Mouse (Mus musculus) midbrain, embryonic 15.5 days (tissue): ENCODE data around the gene Cpa4. TPM values are rescaled to one million over a fixed set of nuclear protein-coding genes. Genes with fewer than 3 reads are reported as not detected.
A peak's percentile ranks its signal among the peaks of the same experiment; 100 is the strongest.

Experiments
- ATAC-seq: fragments of 200-750 bp; cut with Nextera tagmentation; replicated peaks from 2 replicates; pipeline ENCODE4 v1.8.0; 2017; ENCODE audit warnings: moderate TSS enrichment
- H3K27ac ChIP-seq: fragments of 300-500 bp; sonication (generic); 2 replicates; pipeline ENCODE4 v1.5.1; 2015; ENCODE audit warnings: mild to moderate bottlenecking, inconsistent platforms
- H3K27me3 ChIP-seq: fragments of 300-500 bp; sonication (generic); replicated peaks from 2 replicates; pipeline ENCODE4 v1.6.1; 2015; ENCODE audit warnings: inconsistent platforms
- H3K36me3 ChIP-seq: fragments of 300-500 bp; sonication (generic); replicated peaks from 2 replicates; pipeline ENCODE4 v1.6.1; 2015; ENCODE audit warnings: inconsistent platforms
- H3K4me1 ChIP-seq: fragments of 300-500 bp; sonication (generic); 2 replicates; pipeline ENCODE4 v1.6.1; 2015; ENCODE audit warnings: inconsistent platforms
- H3K4me2 ChIP-seq: fragments of 300-500 bp; sonication (generic); 2 replicates; pipeline ENCODE4 v1.6.1; 2015; ENCODE audit warnings: inconsistent platforms, mild to moderate bottlenecking, moderate library complexity
- H3K4me3 ChIP-seq: fragments of 300-500 bp; sonication (generic); 2 replicates; pipeline ENCODE4 v1.5.1; 2015; ENCODE audit warnings: mild to moderate bottlenecking, inconsistent platforms
- H3K9ac ChIP-seq: fragments of 300-500 bp; sonication (generic); 2 replicates; pipeline ENCODE4 v1.6.1; 2015; ENCODE audit warnings: mild to moderate bottlenecking, inconsistent platforms
- H3K9me3 ChIP-seq: fragments of 300-500 bp; sonication (generic); 2 replicates; pipeline ENCODE4 v1.6.1; 2016; ENCODE audit warnings: inconsistent platforms
- WGBS: fragments of 180-500 bp; shearing (Covaris S2); methylation state at CpG from one replicate; pipeline ENCODE4 v1.1.7; 2015; ENCODE audit warnings: mixed read lengths; 5-methylcytosine and 5-hydroxymethylcytosine counted together
- polyA plus RNA-seq: library from polyadenylated mRNA; unstranded; fragments of >200 nt; fragmentation: Nextera tagmentation; extraction: Ambion mirVana; gene quantifications from 2 replicates; pipeline ENCODE4 v1.2.1, GENCODE M21; 2015

Cpa4 gene
- 1.0 and 1.5 TPM in 2 replicates for polyA plus RNA-seq

DNA sequence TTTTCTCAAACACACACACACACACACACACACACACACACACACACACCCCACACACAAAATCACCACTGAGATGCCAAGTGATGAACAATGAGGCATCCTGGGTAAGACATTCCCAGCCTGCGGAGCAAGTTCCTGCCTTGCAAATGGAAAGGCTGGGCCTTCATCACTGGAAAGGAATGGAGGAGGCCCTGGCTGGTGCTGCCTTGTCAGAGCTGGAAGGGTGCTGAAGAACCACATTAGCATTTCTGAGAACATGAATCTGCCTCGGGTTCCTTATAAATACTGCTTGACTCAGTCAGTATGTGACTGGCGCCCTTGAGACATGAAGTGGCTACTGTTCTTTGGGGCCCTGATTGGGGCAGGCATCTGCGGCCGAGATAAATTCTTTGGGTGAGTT lies at the start of gene Cpa4:
TSS of gene Cpa4 (plus strand) at position 301 of the 400 bp plus-strand sequence.
- no peaks in the 10 kb centered on the region for H3K27me3 ChIP-seq
- peaks cover 9% of the 10 kb centered on the region for H3K4me1 ChIP-seq
- 67% methylated on average over 5 of the region's 5 CpGs for WGBS
- no peak within 1 kb of the TSS for H3K9ac ChIP-seq
- no peak within 1 kb of the TSS for H3K4me2 ChIP-seq
- H3K9me3 ChIP-seq: no peaks in the 10 kb centered on the region
- H3K4me3 ChIP-seq: no peak within 1 kb of the TSS
- no peak for ATAC-seq
- no peaks in the 10 kb centered on the region for H3K36me3 ChIP-seq
- no peak within 1 kb of the TSS for H3K27ac ChIP-seq

DNA sequence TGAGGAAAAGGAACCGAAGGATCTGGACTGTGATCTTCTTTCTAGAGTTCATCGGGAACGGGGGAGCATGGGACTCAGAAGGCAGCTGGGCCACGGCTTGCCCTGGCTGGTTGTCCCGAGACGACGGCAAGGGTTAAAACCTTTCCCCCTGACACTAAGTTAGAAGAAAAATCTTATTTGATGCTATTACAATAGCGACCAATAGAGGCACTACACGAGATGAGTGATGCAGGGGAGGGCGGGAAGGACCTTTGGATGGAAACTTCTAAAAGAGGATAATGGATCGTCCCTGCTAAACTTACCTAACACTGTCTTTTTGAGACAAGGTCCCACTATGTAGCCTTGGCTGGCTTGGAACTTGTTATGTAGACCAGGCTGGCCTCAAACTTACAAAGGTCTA lies 47.8 kb upstream of the Cpa4 start:
- H3K4me2 ChIP-seq: no peak overlapping the region
- H3K27ac ChIP-seq: no peak overlapping the region
- H3K36me3 ChIP-seq: no peaks in the 10 kb centered on the region
- 66% methylated on average over 11 of the region's 11 CpGs for WGBS
- H3K4me1 ChIP-seq: peaks cover 4% of the 10 kb centered on the region; the same call in 1 of the 2 replicates
- ATAC-seq: no peak
- no peaks in the 10 kb centered on the region for H3K9me3 ChIP-seq
- no peaks in the 10 kb centered on the region for H3K27me3 ChIP-seq
- H3K9ac ChIP-seq: no peak overlapping the region
- no peak overlapping the region for H3K4me3 ChIP-seq

DNA sequence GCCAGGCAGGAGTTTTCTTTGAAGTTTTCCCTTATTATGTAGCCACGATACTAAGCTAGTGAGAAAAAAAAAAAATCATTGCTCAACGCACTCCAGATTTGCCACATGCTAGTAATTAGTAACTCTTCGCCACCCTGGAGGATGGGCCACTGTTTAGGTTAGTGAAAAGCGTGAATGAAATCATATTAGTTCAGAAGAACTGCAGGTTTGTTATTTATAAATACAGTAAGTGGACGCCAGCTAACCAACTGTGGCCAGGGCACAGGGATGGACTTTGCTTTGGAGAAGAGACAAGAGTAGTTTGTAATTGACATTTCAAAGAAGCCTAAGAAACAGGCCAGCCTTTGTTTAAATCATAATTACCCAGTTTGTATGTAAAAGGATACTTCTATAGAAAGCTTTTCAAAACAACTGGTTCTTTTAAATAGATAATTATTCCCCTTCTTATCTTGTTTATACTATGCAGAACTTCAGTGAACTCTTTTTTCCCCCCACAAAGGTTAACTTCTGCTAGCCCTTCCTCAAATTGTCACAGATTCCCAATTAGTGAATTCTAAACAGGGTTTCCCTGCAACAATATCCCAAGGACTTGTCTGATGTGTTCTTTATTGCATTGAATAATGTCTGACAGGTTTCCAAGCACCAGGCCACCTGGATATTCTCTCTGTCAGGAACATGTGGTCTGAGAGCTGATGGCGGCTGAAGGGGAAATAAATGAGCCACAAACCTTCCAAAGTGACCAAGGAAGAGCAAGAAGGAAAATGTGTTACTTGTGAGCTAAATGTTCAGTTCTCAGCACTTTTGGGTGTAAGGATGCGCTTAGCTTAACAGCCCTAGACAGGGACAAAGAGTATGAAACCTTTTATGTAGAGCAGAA lies 42.5 kb upstream of the Cpa4 start:
- Histone ChIP-seq H3K9ac (no peak overlapping the region), H3K9me3 (no peaks in the 10 kb centered on the region), H3K4me1 (peaks cover 22% of the 10 kb centered on the region), H3K4me2 (no peak overlapping the region), H3K36me3 (no peaks in the 10 kb centered on the region), H3K4me3 (no peak overlapping the region), H3K27me3 (no peaks in the 10 kb centered on the region), H3K27ac (peak overlapping the region; percentile 11; the same call in 1 of the 2 replicates)
- ATAC-seq: no peak
- WGBS: 53% methylated on average over 7 of the region's 7 CpGs

DNA sequence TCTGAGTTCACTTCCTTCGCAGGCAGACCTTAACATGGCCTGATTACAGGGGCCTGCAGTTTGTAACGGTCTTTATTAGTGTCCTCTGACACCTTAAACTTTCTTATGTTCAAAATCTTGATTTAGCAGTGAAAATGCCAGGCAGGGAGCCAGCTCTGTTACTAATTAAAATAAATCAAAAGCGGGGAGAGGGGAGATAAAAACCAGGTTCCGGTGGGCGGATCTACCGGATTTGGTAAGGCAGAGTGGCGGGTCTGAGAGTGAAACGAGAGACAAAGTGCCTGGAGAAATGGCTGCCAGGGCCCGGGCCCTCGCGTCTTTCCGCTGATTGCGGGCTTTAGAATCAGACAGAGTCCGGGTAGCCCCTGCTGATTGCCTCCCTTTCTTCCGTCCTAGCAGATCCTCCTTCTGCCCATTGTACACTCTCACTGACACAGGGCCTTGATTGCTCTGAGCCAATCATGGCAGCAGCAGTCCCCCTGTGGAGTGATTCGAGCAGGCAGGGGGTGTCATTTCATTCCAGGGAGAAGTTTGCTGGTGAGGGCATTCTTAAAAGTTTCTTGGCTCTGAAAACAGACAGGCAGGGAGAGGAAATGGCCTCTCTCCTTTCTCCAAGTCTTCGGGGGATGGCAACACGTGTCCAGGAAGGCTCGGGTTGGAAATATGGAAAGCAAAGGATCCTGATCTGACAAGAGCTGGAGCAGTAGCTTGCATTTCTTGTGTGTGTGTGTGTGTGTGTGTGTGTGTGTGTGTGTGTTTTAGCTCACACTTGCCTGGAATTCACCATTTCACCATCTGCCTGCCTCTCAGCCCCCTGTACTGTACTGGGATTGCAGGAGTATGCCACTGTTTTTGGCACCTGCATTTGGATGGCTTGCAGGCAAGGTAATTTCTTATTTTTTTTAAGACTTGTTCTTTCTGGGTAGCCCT lies 41.3 kb upstream of the Cpa4 start:
- Histone ChIP-seq H3K4me2 (peak overlapping the region; percentile 40), H3K4me3 (no peak overlapping the region; the same call in 1 of the 2 replicates), H3K9me3 (no peaks in the 10 kb centered on the region), H3K4me1 (peaks cover 22% of the 10 kb centered on the region), H3K9ac (no peak overlapping the region), H3K27me3 (no peaks in the 10 kb centered on the region), H3K27ac (peak overlapping the region; percentile 77), H3K36me3 (no peaks in the 10 kb centered on the region)
- WGBS: 9% methylated on average over 19 of the region's 19 CpGs
- ATAC-seq: peak; percentile 66; the same call in 1 of the 2 replicates

DNA sequence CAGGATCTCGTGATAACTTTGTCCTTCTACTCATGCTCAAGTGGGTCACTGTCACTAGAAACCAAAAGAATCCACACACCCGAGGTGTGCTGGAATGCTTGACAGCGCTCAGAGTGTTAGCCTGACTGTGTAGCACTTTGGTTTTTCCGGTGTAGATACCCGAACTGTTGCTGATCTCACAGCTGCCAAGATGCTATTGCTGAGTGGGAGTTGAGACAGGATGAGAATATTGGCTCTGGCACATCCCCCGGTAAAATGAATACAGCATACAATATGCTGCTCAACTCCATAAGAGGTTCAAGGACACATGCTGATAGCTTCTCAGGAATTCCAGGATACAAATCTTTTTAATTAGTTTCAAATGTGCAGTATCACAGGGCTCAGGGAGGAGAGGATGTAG lies 39.4 kb upstream of the Cpa4 start:
- H3K4me2 ChIP-seq: no peak overlapping the region
- no peak overlapping the region for H3K4me3 ChIP-seq
- ATAC-seq: no peak
- H3K27ac ChIP-seq: no peak overlapping the region
- no peaks in the 10 kb centered on the region for H3K27me3 ChIP-seq
- H3K36me3 ChIP-seq: no peaks in the 10 kb centered on the region
- H3K9ac ChIP-seq: no peak overlapping the region
- 78% methylated on average over 6 of the region's 6 CpGs for WGBS
- no peaks in the 10 kb centered on the region for H3K9me3 ChIP-seq
- peaks cover 22% of the 10 kb centered on the region for H3K4me1 ChIP-seq

DNA sequence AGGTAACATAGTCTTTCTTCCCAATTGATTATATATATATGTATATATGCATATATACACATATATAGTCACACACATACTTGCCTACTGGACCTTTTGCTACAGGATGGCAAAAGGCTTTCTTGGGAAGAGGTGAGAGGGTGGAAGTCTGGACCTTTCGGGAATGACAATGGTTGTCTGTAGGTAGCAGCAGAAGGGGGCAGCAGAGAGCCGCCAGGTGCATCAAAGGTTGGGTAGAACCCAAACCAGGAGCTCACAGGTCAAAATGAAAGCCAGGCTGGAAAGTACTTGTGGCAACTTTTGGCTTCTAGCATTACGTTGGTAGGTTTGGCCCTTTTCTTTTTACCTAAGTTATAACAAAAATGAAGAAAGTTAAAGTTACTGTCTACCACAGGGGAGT lies 32.8 kb upstream of the Cpa4 start:
- Histone ChIP-seq H3K4me1 (no peaks in the 10 kb centered on the region), H3K4me2 (no peak overlapping the region), H3K9me3 (no peaks in the 10 kb centered on the region), H3K27me3 (no peaks in the 10 kb centered on the region), H3K27ac (no peak overlapping the region), H3K9ac (no peak overlapping the region), H3K36me3 (no peaks in the 10 kb centered on the region), H3K4me3 (no peak overlapping the region)
- ATAC-seq: no peak
- WGBS: 50% methylated on average over 3 of the region's 3 CpGs

DNA sequence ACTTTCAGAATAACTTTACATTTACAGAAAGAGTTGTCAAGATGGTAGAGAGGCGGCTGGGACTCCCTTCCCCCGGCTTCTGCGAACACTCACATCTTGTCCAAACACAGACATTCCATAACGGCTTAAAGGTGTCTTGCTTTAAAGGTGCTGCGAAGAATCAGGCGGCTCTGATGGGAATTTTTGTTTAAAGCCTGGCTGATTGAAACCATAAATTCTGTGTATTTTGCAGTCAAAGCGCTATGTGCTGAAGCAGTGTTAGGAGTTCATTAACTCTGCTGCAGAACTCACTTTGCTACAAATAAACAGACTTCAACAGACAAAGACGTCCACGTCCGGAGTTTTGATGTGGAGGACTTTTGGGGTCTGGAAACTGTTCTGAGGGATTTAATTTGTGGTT lies 29.9 kb upstream of the Cpa4 start:
- Histone ChIP-seq H3K4me1 (peaks cover 3% of the 10 kb centered on the region), H3K27ac (no peak overlapping the region), H3K27me3 (no peaks in the 10 kb centered on the region), H3K4me3 (no peak overlapping the region), H3K9ac (no peak overlapping the region), H3K9me3 (no peaks in the 10 kb centered on the region), H3K4me2 (no peak overlapping the region), H3K36me3 (no peaks in the 10 kb centered on the region)
- 67% methylated on average over 10 of the region's 10 CpGs for WGBS
- ATAC-seq: no peak

DNA sequence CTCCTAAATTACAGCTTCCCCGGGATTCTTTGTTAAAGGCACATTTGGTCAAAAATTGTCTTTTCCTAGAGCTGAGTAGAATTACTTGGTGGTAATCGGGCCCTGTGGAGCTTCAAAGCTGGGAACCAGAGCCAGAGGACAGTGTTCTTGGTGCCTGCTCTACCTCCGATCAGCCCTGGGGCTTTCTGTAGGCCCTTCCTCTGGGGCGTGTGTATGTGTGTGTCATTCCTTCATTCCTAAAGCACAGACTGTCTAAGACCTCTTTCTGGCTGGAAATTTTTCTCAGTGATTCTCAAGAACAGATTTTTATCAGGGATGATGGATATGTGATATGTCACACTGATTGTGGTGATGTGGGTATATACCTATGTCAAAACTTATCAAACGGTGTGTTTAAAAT lies 29.4 kb upstream of the Cpa4 start:
- Histone ChIP-seq H3K36me3 (no peaks in the 10 kb centered on the region), H3K4me1 (peaks cover 9% of the 10 kb centered on the region), H3K9me3 (no peaks in the 10 kb centered on the region), H3K27me3 (no peaks in the 10 kb centered on the region), H3K9ac (no peak overlapping the region), H3K4me3 (no peak overlapping the region), H3K4me2 (no peak overlapping the region), H3K27ac (no peak overlapping the region)
- 84% methylated on average over 5 of the region's 5 CpGs for WGBS
- ATAC-seq: no peak

DNA sequence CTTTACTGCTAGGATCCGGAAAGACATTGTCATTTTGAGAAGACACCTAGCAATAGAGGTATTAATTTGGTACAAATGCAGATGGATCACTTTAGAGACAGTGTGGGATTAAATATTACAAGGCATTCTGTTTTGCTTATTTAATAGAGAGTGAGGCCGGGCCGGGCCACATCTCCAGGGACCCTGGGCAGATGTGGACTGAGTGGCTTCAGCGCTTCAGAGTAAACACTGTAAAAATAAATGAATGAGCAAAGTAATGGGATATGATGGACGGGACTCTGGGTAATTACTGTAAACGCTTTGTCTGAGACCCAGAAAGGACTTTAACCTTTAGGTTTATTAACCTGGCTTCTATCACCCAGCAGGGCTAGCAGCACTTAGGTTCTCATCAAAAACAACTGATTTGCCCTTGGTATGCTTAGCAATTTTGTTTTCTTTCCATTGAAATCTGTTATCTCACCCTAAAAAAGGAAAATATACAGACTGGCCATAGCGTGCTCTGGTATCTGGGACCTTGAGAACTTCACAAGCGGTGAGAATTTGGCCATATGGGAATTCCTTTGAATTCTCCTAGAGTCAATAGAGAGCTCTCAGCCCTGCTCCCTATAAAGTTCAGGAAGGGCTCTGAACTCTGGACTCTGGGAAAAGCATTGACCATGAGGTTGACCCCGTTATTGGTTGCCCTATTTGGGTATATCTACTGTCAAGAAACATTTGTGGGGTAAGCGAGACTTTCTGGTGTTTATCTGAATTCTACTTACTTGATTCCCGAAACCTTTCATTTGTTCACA lies 27.0 kb upstream of the Cpa4 start, which contains the start of gene Cpa2:
TSS of gene Cpa2 (plus strand) at position 574 of the 791 bp plus-strand sequence.
- Histone ChIP-seq H3K4me3 (no peak within 1 kb of the TSS), H3K9ac (no peak within 1 kb of the TSS), H3K36me3 (no peaks in the 10 kb centered on the region), H3K9me3 (no peaks in the 10 kb centered on the region), H3K4me1 (peaks cover 19% of the 10 kb centered on the region), H3K4me2 (no peak within 1 kb of the TSS), H3K27ac (no peak within 1 kb of the TSS), H3K27me3 (no peaks in the 10 kb centered on the region)
- ATAC-seq: no peak
- 84% methylated on average over 11 of the region's 11 CpGs for WGBS

DNA sequence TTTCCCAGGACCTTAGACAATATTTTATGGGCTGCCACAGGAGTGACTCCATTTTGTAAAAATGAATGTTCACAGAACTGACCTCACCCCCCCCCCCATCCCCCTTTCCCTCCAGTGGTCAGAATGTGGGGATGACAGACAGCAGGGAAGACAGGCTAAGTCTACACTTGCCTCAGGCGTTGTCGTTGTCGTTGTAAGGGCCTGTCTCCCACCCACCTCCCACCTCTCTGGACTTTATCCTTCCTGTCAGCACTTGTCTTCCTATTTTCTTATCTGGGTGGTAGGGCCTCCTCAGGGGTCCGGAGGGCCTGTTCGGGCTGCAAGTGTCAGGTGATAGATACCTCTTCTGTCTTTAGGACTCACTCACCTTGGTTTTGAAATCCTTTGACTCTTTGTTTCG lies 25.9 kb upstream of the Cpa4 start:
- ATAC-seq: no peak
- 86% methylated on average over 6 of the region's 6 CpGs for WGBS
- H3K36me3 ChIP-seq: no peaks in the 10 kb centered on the region
- H3K9ac ChIP-seq: no peak overlapping the region
- no peak overlapping the region for H3K4me3 ChIP-seq
- no peaks in the 10 kb centered on the region for H3K9me3 ChIP-seq
- peaks cover 30% of the 10 kb centered on the region for H3K4me1 ChIP-seq
- H3K4me2 ChIP-seq: no peak overlapping the region
- no peaks in the 10 kb centered on the region for H3K27me3 ChIP-seq
- no peak overlapping the region for H3K27ac ChIP-seq

DNA sequence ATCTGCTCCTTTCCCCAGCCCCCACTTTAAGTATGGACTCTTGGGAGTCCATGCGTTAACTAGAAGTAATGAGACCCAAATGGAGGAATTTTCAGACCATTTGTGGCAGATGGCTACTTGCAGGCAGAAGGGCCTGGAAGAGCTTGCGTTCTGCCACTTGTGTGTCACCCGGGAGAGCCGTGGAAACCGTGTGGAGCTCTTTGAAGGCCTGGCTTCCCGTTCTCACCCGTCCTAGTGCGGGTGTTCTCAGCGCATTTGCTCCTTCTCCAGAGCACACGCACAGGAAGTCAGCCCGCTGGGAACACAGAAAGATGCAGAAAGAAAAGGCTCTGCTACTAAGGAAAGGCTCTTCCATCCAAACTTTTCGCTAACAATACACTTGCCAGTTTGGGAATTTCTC lies 25.1 kb upstream of the Cpa4 start:
- no peaks in the 10 kb centered on the region for H3K36me3 ChIP-seq

DNA sequence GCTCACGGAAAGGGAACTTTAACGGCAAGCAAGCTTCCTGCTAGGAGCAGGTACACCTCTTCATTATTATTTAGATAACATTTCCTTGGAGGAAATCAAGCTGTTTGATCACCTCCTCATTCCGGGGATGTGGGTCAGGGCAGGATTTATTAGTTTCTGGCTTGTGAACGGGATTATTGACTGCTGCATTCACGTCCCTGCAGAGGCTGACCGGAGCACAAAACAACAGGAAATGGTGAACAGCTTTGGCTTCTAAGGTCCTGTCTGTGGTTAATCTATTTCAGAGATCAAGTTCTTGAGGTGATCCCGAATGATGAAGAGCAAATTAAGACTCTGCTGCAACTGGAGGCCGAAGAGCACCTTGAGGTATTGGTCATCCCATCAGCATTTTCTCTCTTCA lies 24.3 kb upstream of the Cpa4 start:
- no peaks in the 10 kb centered on the region for H3K36me3 ChIP-seq
- H3K4me2 ChIP-seq: no peak overlapping the region
- ATAC-seq: no peak
- peaks cover 41% of the 10 kb centered on the region for H3K4me1 ChIP-seq
- no peak overlapping the region for H3K27ac ChIP-seq
- H3K4me3 ChIP-seq: no peak overlapping the region
- no peaks in the 10 kb centered on the region for H3K9me3 ChIP-seq
- no peak overlapping the region for H3K9ac ChIP-seq
- no peaks in the 10 kb centered on the region for H3K27me3 ChIP-seq
- 37% methylated on average over 8 of the region's 8 CpGs for WGBS

More for the DNA sequence above, 25.1 kb upstream of the Cpa4 start:
- no peak overlapping the region for H3K9ac ChIP-seq
- H3K4me1 ChIP-seq: peaks cover 37% of the 10 kb centered on the region
- H3K4me2 ChIP-seq: no peak overlapping the region
- 52% methylated on average over 12 of the region's 12 CpGs for whole genome bisulfite sequencing
- no peaks in the 10 kb centered on the region for H3K27me3 ChIP-seq
- H3K9me3 ChIP-seq: no peaks in the 10 kb centered on the region
- H3K4me3 ChIP-seq: no peak overlapping the region
- no peak overlapping the region for H3K27ac ChIP-seq
- no peak for ATAC-seq
